Mouse (Mus musculus) cerebellum, adult 2 months (tissue): ENCODE measurements around the gene Slc16a5.

Experiments
- CTCF ChIP-seq: fragments of 200-500 bp; IDR thresholded peaks from 2 replicates; pipeline ENCODE4 v1.5.1; 2011; ENCODE audit warnings: low read depth, mild to moderate bottlenecking, control low read depth, low read length, moderate library complexity, borderline replicate concordance; ENCODE audit not compliant: insufficient read depth
- POLR2A ChIP-seq: fragments of 200-500 bp; IDR thresholded peaks from 2 replicates; pipeline ENCODE4 v1.6.1; 2011; ENCODE audit warnings: low read length, control low read depth, borderline replicate concordance; ENCODE audit not compliant: insufficient read depth

- TF ChIP-seq POLR2A (no peak), CTCF (no peak)
Observed at GRCm38 (mm10) chr11:115518693-115519092, 56.4 kb downstream of the Slc16a5 start.
